ENCODE assay signal across 11 mouse cellular contexts in the genomic region with DNA sequence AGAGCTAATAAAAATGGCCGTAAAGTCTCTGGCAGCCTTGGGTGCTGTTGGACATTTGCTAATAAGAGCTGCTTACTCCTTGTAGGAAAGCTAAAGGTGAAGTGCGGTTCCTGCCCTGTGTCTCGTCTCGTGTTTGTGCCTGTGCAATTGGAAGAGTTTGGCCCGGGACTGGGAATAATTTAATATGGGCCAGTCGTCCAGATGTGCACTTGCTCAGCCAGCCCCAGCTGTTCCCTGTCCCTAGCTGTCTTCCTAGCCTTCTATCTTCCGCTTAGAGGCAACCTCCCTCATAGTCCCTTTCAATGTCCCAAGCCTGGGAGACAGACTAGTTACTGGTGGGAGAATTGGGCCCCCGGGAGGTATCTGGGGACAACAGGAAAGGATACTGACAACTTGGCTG.
DNase-seq lines count a peak whose midpoint lies in the region; ATAC-seq and TF ChIP-seq lines count a peak whose summit lies in the region.
"Had no signal": no experiment of that assay in that cellular context is flagged by ENCODE, and none has a peak within 500 bp of the region (broad histone marks: within the 10 kb centered on the region; RNA-seq: fewer than 3 reads in every experiment).

No protein-coding gene starts in this region.

- TF ChIP-seq CTCF in lung, embryonic 14.5 days (IDR thresholded peaks at IDR 0.05; ENCODE audit: low read depth) = no peak

- H3K36me3 ChIP-seq in lung, embryonic 14.5 days (ENCODE audit: insufficient read depth) = no peaks in the 10 kb centered on the region
- no peaks in the 10 kb centered on the region for H3K36me3 ChIP-seq in midbrain, embryonic 16.5 days (ENCODE audit: control insufficient read depth, insufficient read depth, low read length)

- H3K27me3 ChIP-seq in lung, embryonic 14.5 days (ENCODE audit: insufficient read depth, low read length) = no peaks in the 10 kb centered on the region
- H3K27me3 ChIP-seq in midbrain, embryonic 16.5 days (ENCODE audit: control insufficient read depth, insufficient read depth, low read depth, low read length) = no peaks in the 10 kb centered on the region

- no peak overlapping the region for H3K9ac ChIP-seq in lung, embryonic 14.5 days
- H3K9ac ChIP-seq in midbrain, embryonic 16.5 days (ENCODE audit: low read depth, low read length) = no peak overlapping the region

- H3K9me3 ChIP-seq in lung, embryonic 14.5 days (ENCODE audit: low read depth, low read length) = no peaks in the 10 kb centered on the region
- no peaks in the 10 kb centered on the region for H3K9me3 ChIP-seq in midbrain, embryonic 16.5 days (replicated peaks; ENCODE audit: control insufficient read depth, low read length, poor library complexity, severe bottlenecking)

- ATAC-seq in lung, embryonic 14.5 days (ENCODE audit: insufficient read depth) = peak; percentile 35; the same call in 1 of the 2 replicates
- no peak for ATAC-seq in midbrain, embryonic 16.5 days

- DNase-seq in heart, adult 18-20 months = peak; percentile 35 to 41
- DNase-seq in heart, postnatal 4 days = no peak
- DNase-seq in lung, embryonic 14.5 days = peak; percentile 51
- DNase-seq in lung, postnatal 25 days (ENCODE audit: low spot score) = no peak
- peak; percentile 6 to 11 for DNase-seq in heart, postnatal 36 days
- no peak for DNase-seq in urinary bladder, postnatal 36 days (ENCODE audit: low spot score in 2 of 2)
- no peak for DNase-seq in right cerebral cortex, postnatal 4 days
- DNase-seq: adrenal gland, adult 2 months had no signal

- no peak overlapping the region for H3K4me2 ChIP-seq in lung, embryonic 14.5 days
- no peak overlapping the region for H3K4me2 ChIP-seq in midbrain, embryonic 16.5 days (ENCODE audit: low read length)
- H3K4me2 ChIP-seq: liver, embryonic 11.5 days had no signal

- H3K4me3 ChIP-seq in lung, embryonic 14.5 days (ENCODE audit: low read depth, low read length) = no peak overlapping the region
- H3K4me3 ChIP-seq in midbrain, embryonic 16.5 days (ENCODE audit: low read depth, low read length) = no peak overlapping the region
- H3K4me3 ChIP-seq: myocyte had no signal

- H3K4me1 ChIP-seq in lung, embryonic 14.5 days (ENCODE audit: insufficient read depth) = peaks cover 16% of the 10 kb centered on the region; the same call in 1 of the 2 replicates
- H3K4me1 ChIP-seq in midbrain, embryonic 16.5 days (ENCODE audit: control insufficient read depth, insufficient read depth, low read length) = peaks cover 13% of the 10 kb centered on the region; the same call in 1 of the 2 replicates

- 44% methylated on average over 8 of the region's 8 CpGs for WGBS in lung, embryonic 14.5 days
- WGBS in midbrain, embryonic 16.5 days = 70% methylated on average over 8 of the region's 8 CpGs

- no peak overlapping the region for H3K27ac ChIP-seq in lung, embryonic 14.5 days (ENCODE audit: low read depth)
- 0 out of 2 replicates have a peak overlapping the region, but pooled peaks have one; percentile 20 for H3K27ac ChIP-seq in midbrain, embryonic 16.5 days (ENCODE audit: low read length)

- intact Hi-C loops in heart, postnatal 36 days (cut with DNase I) = no loop called here

Comparison
In these comparisons a context has a peak if more than half of its experiments do, and no peak if none do; other contexts are left out.
1. DNase-seq: peak in heart, adult 18-20 months (2 of 2), lung, embryonic 14.5 days (single experiment) and heart, postnatal 36 days (2 of 2); none in heart, postnatal 4 days (single experiment), lung, postnatal 25 days (single experiment), urinary bladder, postnatal 36 days (0 of 2) and right cerebral cortex, postnatal 4 days (single experiment).